Mouse (Mus musculus) embryonic facial prominence, embryonic 14.5 days (tissue): ENCODE measurements around the gene Fam198a. TPM values are rescaled to one million over a fixed set of nuclear protein-coding genes. Genes with fewer than 3 reads are reported as not detected.

Source experiments
- ATAC-seq: fragments of 200-750 bp; cut with Nextera tagmentation; 2 replicates; pipeline ENCODE4 v1.8.0; 2017; ENCODE audit warnings: low read depth, moderate number of reproducible peaks, moderate TSS enrichment
- DNase-seq: peaks from one replicate; pipeline ENCODE4 v3.0.0-alpha.2; 2015; ENCODE audit warnings: low spot score
- H3K27ac ChIP-seq: fragments of 300-500 bp; sonication (generic); replicated peaks from 2 replicates; pipeline ENCODE4 v1.5.1; 2014; ENCODE audit warnings: low read depth, mild to moderate bottlenecking, low read length, moderate library complexity
- H3K27me3 ChIP-seq: fragments of 300-500 bp; sonication (generic); replicated peaks from 2 replicates; pipeline ENCODE4 v1.6.1; 2014; ENCODE audit warnings: low read length; ENCODE audit not compliant: control insufficient read depth, insufficient read depth
- H3K36me3 ChIP-seq: fragments of 300-500 bp; sonication (generic); 2 replicates; pipeline ENCODE4 v1.6.1; 2014; ENCODE audit warnings: low read length, mixed read lengths; ENCODE audit not compliant: control insufficient read depth, insufficient read depth
- H3K4me1 ChIP-seq: fragments of 300-500 bp; sonication (generic); 2 replicates; pipeline ENCODE4 v1.6.1; 2014; ENCODE audit warnings: antibody characterized with exemption, low read length; ENCODE audit not compliant: control insufficient read depth, insufficient read depth
- H3K4me2 ChIP-seq: fragments of 300-500 bp; sonication (generic); 2 replicates; pipeline ENCODE4 v1.6.1; 2014; ENCODE audit warnings: low read depth, mild to moderate bottlenecking, low read length, moderate library complexity, mixed read lengths
- H3K4me3 ChIP-seq: fragments of 300-500 bp; sonication (generic); 2 replicates; pipeline ENCODE4 v1.5.1; 2014; ENCODE audit warnings: low read depth, mild to moderate bottlenecking, low read length
- H3K9ac ChIP-seq: fragments of 300-500 bp; sonication (generic); 2 replicates; pipeline ENCODE4 v1.6.1; 2014; ENCODE audit warnings: low read depth, mild to moderate bottlenecking, low read length, moderate library complexity, mixed read lengths
- H3K9me3 ChIP-seq: fragments of 300-500 bp; sonication (generic); 2 replicates; pipeline ENCODE4 v1.6.1; 2016; ENCODE audit warnings: low read length; ENCODE audit not compliant: control insufficient read depth
- WGBS: fragments of 180-500 bp; shearing (Covaris S2); extraction: QIAGEN DNeasy Blood & Tissue Kit; methylation state at CpG from one replicate; pipeline ENCODE4 v1.1.7; 2014; 5-methylcytosine and 5-hydroxymethylcytosine counted together
- polyA plus RNA-seq: library from polyadenylated mRNA; unstranded; fragments of >200 nt; fragmentation: Nextera tagmentation; extraction: Ambion mirVana; gene quantifications from 2 replicates; pipeline ENCODE4 v1.2.1, GENCODE M21; 2014

Fam198a gene
- polyA plus RNA-seq, 1 experiment from 2014 or later = 4.9 TPM

DNA sequence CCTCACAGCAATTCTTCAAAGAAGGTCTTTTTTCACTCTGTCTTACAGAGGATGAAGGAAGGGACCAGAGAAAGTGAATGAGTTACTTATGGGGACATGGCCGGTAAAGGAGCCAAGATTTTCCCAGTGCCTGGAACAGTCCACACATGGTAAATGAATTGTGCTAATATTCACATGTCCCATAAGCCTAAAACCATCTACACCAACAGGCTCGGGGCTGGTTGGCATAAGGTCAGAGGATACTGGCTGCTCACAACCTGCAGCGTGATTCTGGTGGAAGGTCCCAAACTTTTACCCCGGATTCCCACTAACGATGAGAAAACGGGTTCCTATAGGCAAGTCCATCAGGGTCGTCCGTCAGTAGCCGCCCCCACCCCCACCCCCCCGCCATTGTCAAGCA, 44.3 kb downstream of the Fam198a start:
- no peak for ATAC-seq
- 14% methylated on average over 10 of the region's 10 CpGs for WGBS

DNA sequence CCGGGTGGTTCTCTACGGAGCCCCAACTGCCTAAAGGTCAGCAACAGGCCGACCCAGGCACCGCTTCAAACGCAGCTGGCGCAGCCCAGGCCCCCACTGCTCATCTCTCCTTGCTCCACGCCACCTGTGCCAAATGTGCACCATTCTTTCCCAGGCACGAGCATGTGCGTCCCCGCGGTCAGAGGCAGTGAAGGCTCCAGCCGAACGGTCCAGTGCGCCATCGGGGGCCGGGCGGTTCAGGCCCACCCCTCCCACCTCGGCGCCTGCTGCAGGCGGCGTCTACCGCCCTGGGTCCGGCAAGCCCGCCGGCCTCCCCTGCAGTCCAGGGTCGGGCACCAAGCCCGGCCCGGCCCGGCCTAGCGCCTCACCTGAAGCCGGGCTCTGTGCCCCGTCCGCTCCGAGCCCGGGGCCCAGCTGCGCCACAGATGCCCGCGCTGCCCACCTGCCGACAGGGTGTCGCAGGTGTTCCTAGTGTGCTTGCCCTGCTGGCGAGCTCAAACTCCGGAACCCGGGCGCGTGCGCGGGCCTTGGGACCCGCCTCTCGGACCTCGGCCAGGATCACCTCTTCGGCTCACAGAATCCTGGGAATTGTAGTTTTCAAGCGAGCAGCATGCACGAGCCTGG, 44.8 kb downstream of the Fam198a start:
- H3K9me3 ChIP-seq = no peaks in the 10 kb centered on the region
- peak overlapping the region; percentile 87 for H3K4me3 ChIP-seq
- H3K27me3 ChIP-seq = no peaks in the 10 kb centered on the region
- H3K36me3 ChIP-seq = no peaks in the 10 kb centered on the region
- H3K4me1 ChIP-seq = peaks cover 6% of the 10 kb centered on the region
- ATAC-seq (peak; percentile 87), DNase-seq (peak; percentile 92)
- peak overlapping the region; percentile 89 for H3K4me2 ChIP-seq
- under 1% methylated on average over 28 of the region's 53 CpGs for WGBS
- peak overlapping the region; percentile 76 for H3K9ac ChIP-seq
- H3K27ac ChIP-seq = no peak overlapping the region

More for the DNA sequence above, 44.3 kb downstream of the Fam198a start:
- DNase-seq = no peak
- H3K4me1 ChIP-seq = peaks cover 6% of the 10 kb centered on the region
- H3K36me3 ChIP-seq = no peaks in the 10 kb centered on the region
- H3K9ac ChIP-seq = peak overlapping the region; percentile 76
- no peaks in the 10 kb centered on the region for H3K27me3 ChIP-seq
- no peak overlapping the region for H3K27ac ChIP-seq
- peak overlapping the region; percentile 87 for H3K4me3 ChIP-seq
- peak overlapping the region; percentile 89 for H3K4me2 ChIP-seq
- H3K9me3 ChIP-seq = no peaks in the 10 kb centered on the region

DNA sequence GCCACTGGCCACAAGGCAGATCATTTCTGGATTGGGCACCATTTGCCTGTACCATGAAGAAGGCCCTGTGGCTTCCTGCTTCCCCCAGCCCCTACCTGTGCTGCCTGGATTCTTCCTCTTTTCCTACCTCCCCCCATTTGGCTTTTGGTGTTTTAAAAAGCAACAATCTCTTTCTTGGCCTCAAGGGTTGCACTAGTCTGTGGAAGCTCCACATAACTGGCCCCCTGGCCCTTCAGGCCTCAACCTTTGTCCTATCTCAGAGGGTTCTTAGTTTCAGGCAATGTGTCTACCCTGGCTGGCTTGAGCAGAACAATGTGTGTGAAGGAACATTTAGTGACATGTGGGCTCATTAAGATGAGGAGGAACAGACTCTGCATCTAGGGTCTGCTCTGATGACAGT, 46.2 kb downstream of the Fam198a start, which contains the start of gene Pomgnt2:
TSS of gene Pomgnt2 (minus strand) at position 101 of the 400 bp plus-strand sequence.
- no peak for DNase-seq
- H3K27me3 ChIP-seq = no peaks in the 10 kb centered on the region
- H3K4me1 ChIP-seq = peaks cover 6% of the 10 kb centered on the region
- H3K4me3 ChIP-seq = peak within 1 kb of the TSS; percentile 87
- no peaks in the 10 kb centered on the region for H3K9me3 ChIP-seq
- no peak within 1 kb of the TSS for H3K27ac ChIP-seq
- H3K36me3 ChIP-seq = no peaks in the 10 kb centered on the region
- no peak for ATAC-seq
- peak within 1 kb of the TSS; percentile 76; the same call in 1 of the 2 replicates for H3K9ac ChIP-seq
- peak within 1 kb of the TSS; percentile 89; the same call in 1 of the 2 replicates for H3K4me2 ChIP-seq

DNA sequence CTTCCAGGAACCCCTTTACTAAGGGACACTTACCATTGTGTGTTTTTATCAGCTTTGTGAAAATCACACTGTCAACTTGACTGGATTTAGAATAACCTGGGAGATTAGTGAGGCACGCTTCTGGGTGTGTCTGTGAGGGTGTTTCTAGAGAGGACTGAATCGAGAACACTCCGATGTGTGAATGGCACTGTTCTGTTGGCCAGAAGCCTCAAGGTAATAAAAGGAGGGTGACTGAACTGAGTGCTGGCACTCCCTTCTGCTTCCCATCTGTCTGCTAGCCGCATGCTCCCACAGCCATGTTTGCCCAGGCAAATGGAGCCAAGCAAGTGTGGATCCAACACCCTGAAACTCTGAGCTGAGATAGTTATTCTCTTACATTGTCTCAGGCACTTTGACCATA, 47.2 kb downstream of the Fam198a start:
- Histone ChIP-seq H3K9ac (no peak overlapping the region), H3K9me3 (no peaks in the 10 kb centered on the region), H3K4me3 (no peak overlapping the region), H3K4me1 (peaks cover 6% of the 10 kb centered on the region), H3K36me3 (no peaks in the 10 kb centered on the region), H3K27me3 (no peaks in the 10 kb centered on the region), H3K27ac (no peak overlapping the region), H3K4me2 (no peak overlapping the region)
- no peak for DNase-seq
- no peak for ATAC-seq
- WGBS = 75% methylated on average over 4 of the region's 4 CpGs

DNA sequence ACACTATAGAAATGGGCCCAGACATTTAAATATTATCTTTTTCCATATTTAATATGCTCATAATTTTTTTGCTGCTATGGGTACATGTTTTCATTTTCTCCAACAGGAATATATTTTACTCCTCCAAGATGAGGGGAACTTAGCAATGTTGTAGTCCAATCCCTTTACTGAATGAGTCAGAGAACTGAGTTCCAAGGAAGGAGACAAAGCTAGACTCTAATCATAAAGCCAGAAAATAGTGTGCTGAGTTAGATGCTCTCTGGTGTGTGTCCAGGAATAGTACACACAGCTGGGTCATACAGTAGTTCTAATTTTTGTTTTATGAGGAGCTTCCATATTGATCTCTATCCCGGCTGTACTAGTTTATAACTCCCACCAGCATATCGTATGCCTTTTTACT, 55.4 kb downstream of the Fam198a start:
- ATAC-seq (no peak), DNase-seq (no peak)
- Histone ChIP-seq H3K4me2 (no peak overlapping the region), H3K4me1 (no peaks in the 10 kb centered on the region), H3K9ac (no peak overlapping the region), H3K9me3 (no peaks in the 10 kb centered on the region), H3K27ac (no peak overlapping the region), H3K4me3 (no peak overlapping the region), H3K27me3 (no peaks in the 10 kb centered on the region), H3K36me3 (no peaks in the 10 kb centered on the region)
- 94% methylated on average over 2 of the region's 2 CpGs for WGBS

DNA sequence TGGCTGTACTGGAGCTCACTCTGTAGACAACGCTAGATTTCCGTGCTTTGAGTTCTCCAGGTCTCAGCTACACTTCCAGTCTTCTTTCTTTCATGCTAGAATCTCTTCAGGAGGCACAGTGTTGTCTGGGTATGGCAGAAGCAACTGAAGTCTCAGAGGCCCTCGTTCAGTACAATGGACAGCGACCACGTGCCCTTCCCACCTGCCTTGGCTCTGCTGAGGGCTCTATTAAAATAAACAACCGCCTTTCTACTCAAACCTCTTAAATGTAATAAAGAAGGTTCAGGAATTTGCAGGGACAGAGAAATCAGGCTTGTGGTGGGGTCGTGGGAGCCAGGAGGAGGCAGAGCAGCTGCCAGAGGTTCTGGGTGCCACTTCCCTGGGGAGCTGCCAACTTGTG, 55.8 kb downstream of the Fam198a start:
- H3K9me3 ChIP-seq = no peaks in the 10 kb centered on the region
- no peaks in the 10 kb centered on the region for H3K27me3 ChIP-seq
- H3K27ac ChIP-seq = no peak overlapping the region
- no peak; the same call in 1 of the 2 replicates for ATAC-seq
- H3K4me2 ChIP-seq = no peak overlapping the region
- no peak overlapping the region for H3K9ac ChIP-seq
- H3K4me3 ChIP-seq = no peak overlapping the region
- H3K4me1 ChIP-seq = no peaks in the 10 kb centered on the region
- DNase-seq = peak; percentile 71
- H3K36me3 ChIP-seq = no peaks in the 10 kb centered on the region
- WGBS = 9% methylated on average over 7 of the region's 7 CpGs

DNA sequence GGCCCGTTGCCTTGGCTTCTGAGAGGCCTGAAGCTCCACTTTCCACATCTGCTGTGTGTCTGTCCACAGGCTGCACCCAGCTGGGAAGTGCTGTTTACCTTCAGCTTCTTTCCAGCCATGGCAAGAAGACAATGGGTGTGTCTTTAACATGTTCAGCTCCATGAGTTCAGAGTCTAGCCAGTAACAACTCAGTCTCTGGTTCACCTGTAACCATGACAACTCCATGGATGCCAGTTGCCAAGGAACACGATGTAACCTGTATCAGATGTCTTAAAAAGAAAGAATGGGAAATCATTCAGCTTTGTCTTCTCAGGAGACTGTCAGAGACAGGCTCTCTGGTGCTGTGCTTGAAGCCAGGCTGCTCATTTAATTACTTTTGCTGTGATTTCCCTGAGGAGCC, 58.1 kb downstream of the Fam198a start:
- peak; percentile 76; the same call in 1 of the 2 replicates for ATAC-seq
- H3K9me3 ChIP-seq = no peaks in the 10 kb centered on the region

DNA sequence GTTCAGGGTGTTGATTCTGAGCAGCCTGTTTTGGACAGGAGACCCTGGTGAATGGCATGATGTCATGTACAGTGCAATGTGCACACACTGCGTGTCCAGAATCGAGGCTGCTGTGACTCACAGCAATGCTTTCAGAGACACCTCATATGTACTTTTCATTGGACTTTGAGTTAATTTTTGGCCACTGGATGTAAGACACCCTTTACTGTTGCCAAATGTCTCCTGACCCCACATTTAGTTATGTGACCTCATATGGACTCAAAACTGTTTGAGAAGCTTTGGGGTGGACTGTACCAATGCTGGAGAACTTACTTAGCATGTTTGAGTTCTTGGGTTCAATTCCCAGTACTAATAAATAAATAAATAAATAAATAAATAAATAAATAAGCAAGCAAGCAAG, 60.0 kb downstream of the Fam198a start:
- no peaks in the 10 kb centered on the region for H3K4me1 ChIP-seq
- DNase-seq (no peak), ATAC-seq (no peak)
- no peaks in the 10 kb centered on the region for H3K27me3 ChIP-seq
- H3K4me3 ChIP-seq = no peak overlapping the region
- 81% methylated on average over 2 of the region's 2 CpGs for WGBS
- no peak overlapping the region for H3K27ac ChIP-seq
- H3K9ac ChIP-seq = no peak overlapping the region
- no peaks in the 10 kb centered on the region for H3K9me3 ChIP-seq
- H3K4me2 ChIP-seq = no peak overlapping the region
- no peaks in the 10 kb centered on the region for H3K36me3 ChIP-seq

More for the DNA sequence above, 58.1 kb downstream of the Fam198a start:
- no peaks in the 10 kb centered on the region for H3K4me1 ChIP-seq
- H3K4me2 ChIP-seq = no peak overlapping the region
- 55% methylated on average over 2 of the region's 2 CpGs for WGBS
- H3K27ac ChIP-seq = no peak overlapping the region
- H3K36me3 ChIP-seq = no peaks in the 10 kb centered on the region
- DNase-seq = no peak
- H3K4me3 ChIP-seq = no peak overlapping the region
- no peak overlapping the region for H3K9ac ChIP-seq
- no peaks in the 10 kb centered on the region for H3K27me3 ChIP-seq

DNA sequence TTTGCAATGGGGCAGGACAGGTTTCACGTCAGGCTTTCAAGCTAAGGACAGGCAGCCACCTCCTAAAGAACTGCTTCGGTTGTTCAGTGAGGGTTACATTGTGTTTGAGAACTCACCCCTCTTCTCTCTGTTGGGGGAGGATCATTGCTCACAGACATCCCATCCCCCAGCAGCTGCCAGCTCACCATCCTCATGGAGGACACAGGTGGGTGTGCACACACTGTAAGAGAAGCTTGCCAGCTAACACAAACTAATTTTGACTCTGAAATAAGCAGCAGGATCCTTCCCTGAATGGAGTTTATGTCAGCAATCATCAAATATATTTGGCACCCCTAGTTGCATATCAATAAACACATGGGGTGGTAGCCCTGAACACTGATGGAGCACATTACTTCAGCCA, 62.0 kb downstream of the Fam198a start:
- Histone ChIP-seq H3K4me3 (no peak overlapping the region), H3K36me3 (no peaks in the 10 kb centered on the region), H3K9me3 (no peaks in the 10 kb centered on the region), H3K27me3 (no peaks in the 10 kb centered on the region; the same call in 1 of the 2 replicates), H3K4me2 (no peak overlapping the region), H3K9ac (no peak overlapping the region), H3K4me1 (no peaks in the 10 kb centered on the region), H3K27ac (no peak overlapping the region)
- 88% methylated on average over 2 of the region's 2 CpGs for WGBS
- ATAC-seq (no peak), DNase-seq (no peak)
